Mouse (Mus musculus) mature B cell (primary cell): Measurements from ENCODE around the gene Txn2.

Experiments
- in situ Hi-C: fragments of 300-500 bp; cut with MboI; formaldehyde crosslinking; loops from 2 replicates; pipeline ENCODE4 v1.14.3; 2019

The Txn2 gene

DNA sequence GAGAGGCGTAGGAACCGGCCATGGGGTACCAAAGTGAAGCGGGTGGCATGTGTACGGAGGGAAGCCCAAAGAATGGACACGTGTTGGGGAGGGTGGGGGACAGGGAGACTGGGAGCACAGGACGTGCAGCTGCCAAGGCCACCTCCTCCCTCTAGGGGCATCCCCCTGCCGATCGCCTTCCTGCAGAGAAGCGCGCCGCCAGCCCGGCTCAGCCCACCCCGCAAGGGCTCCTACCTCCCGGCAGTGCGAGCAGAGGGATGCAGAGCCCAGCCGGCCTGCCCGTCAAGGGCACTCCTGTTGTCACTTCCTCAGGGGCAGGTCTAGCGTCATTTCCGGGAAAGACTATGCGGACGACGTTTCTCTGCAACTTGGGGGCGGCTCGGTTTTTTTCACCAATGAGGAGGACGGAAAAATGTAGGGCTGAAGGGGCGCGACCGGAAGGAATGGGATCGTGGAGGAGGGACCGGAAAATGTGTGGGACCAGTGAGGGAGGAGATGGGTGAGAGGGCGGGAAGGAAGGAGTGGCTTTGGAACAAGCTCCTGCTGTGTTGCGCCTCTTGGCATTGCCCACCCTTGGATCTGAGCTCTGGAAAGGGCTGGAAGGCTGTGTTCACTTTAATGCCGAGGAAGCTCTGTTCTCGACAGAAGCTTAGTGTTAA lies at the start of gene Txn2:
TSS of gene Txn2 (minus strand) at position 334 of the 659 bp plus-strand sequence.
- in situ Hi-C loops, result no loop called here

DNA sequence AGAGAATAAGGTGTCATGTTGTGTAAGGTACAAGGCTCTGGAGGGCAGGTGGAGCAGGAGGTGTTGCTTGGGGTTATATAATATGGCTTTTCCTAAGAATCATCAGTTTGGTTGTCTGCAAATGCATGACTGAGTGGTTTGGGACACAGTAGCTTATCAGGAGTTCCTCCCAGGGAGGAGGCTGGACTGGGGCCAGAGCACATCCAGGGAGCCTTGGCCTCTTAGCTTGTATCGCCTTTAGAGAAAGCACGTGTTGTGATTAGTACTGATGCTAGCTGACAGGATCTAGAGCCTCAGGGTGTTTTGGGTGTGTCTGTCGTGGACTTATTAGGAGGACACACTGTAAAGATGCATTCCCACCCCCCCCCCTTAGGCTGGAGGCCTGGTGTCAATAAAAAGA lies 48.9 kb upstream of the Txn2 start:
- in situ Hi-C loops, result no loop called here

DNA sequence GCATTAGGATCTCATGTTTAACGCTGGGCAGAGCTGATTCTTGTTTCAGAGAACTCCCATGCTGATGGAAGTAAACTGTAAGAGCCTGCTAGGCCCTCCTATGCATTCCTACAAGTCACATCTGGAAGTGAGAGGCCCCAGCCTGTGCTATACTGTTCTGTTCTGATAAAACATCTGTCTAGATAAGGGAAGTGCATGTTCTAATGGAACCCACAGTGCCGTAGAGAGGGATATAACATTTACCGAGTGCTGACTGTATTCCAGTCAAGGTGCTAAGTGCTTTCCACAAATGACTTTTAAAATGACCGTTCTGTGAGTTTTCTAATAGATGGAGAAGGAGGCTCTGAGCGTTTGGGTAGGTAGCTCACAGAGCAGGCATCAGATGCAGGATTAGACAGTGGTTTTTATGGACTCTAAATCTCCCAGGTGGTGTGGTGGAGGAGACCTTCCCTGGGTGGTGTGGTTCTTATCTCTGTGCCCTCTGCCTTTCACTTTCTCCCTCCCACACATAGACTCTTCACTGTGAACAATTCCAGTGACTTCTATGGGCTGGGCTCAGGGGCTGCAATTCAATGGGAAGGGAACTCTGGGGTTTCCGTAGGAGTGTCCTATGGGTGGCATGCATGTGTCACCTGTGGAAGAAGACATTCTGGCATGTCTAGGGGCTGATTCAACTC lies 45.5 kb upstream of the Txn2 start:
- in situ Hi-C loops, result no loop called here

- in situ Hi-C loops, result no loop called here
These were observed 41.9 kb upstream of the Txn2 start, which contains the start of gene Eif3d for GRCm38 (mm10) chr15:77970470-77971292. TSS of gene Eif3d (minus strand) at chr15:77970813.

- in situ Hi-C loops, result no loop called here
These were observed 41.2 kb upstream of the Txn2 start for GRCm38 (mm10) chr15:77969940-77970469.

DNA sequence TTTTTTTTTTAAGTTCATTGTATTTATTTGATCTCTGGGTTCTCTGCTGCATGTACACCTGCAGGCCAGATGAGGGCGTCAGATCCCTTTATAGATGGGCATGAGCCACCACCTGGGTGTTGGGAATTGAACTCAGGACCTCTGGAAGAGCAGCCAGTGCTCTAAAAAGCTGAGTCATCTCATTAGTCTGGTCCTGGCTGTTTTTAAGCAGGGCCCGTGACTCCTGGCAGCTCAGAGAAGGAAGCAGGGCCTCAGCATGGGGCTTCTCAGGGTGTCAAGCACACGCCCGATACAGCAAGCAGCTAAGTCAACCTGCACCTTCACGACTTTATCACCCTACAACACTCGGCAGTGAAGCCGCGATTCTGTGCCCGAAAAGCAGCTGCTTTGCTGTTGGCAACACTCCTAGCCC lies 36.3 kb upstream of the Txn2 start:
- in situ Hi-C loops, result no loop called here

DNA sequence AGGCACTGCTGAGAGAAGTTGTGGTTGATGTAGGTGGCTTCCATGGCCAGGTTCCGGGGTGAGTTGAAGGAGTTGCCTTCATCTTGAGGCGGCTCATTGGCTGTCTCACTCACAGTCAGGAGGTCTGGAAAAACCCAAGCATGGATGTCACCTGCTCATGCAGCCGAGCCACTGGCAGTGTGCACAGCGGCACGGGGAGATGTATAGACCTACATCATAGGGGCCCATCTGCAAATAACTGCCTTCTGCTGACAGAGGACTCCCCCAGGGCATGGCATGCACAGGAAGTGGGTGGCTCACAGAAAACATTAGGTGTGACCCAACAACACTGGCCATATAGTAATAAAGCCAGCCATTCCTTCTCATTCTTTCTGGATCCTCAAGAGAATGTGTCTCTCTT lies 33.6 kb upstream of the Txn2 start:
- in situ Hi-C loops, result no loop called here

- in situ Hi-C loops, result no loop called here
These were observed 31.9 kb upstream of the Txn2 start for GRCm38 (mm10) chr15:77960693-77961092.

DNA sequence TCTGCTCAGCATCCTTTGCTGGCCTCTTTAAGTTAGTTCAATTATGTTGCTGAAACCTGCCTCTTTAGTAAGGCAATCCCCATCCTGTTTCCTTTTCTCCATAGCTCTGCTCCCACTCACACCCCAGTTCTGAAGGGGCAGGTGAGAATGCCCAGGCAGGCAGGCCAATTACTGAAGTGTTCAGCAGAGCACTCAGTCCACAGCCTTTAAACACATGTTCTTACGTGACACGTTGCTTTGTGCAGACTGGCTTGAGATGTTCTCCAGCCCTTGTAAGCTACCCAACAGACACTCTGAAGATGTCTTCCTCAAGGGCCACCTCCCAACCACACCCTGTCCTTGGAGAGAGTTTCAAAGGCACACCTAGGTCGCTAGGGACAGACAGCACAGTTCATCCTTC lies 29.3 kb upstream of the Txn2 start:
- in situ Hi-C loops, result no loop called here

GRCm38 (mm10) chr15:77957625-77958024 lies 28.8 kb upstream of the Txn2 start:
- in situ Hi-C loops, result no loop called here

DNA sequence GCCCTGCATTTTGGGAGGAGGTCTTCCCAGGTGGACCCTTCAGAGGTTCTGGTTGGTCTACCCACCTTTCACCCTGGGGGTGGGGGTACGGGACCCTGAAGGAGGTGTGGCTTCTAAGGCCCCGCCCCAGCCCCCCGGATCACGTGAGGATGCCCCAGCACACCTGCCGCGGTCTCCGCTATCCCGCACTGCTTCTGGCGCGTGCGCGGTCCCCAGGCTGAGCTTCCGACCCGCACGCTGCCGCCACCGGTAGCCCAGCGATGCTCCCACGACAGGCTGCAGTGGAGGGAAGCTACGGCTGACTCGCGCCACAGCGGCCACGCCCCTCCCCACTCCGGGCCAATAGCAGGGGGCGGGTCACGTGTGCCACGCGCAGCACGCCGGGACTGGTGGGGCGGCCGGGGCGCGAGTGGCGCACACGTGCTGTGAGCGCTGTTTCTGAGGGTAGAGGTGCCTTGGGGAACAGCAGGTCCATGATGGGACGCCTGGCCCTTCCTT lies 27.6 kb upstream of the Txn2 start, which contains the start of gene Foxred2:
TSS of gene Foxred2 (minus strand) at position 319 of the 498 bp plus-strand sequence.
- in situ Hi-C loops, result no loop called here

DNA sequence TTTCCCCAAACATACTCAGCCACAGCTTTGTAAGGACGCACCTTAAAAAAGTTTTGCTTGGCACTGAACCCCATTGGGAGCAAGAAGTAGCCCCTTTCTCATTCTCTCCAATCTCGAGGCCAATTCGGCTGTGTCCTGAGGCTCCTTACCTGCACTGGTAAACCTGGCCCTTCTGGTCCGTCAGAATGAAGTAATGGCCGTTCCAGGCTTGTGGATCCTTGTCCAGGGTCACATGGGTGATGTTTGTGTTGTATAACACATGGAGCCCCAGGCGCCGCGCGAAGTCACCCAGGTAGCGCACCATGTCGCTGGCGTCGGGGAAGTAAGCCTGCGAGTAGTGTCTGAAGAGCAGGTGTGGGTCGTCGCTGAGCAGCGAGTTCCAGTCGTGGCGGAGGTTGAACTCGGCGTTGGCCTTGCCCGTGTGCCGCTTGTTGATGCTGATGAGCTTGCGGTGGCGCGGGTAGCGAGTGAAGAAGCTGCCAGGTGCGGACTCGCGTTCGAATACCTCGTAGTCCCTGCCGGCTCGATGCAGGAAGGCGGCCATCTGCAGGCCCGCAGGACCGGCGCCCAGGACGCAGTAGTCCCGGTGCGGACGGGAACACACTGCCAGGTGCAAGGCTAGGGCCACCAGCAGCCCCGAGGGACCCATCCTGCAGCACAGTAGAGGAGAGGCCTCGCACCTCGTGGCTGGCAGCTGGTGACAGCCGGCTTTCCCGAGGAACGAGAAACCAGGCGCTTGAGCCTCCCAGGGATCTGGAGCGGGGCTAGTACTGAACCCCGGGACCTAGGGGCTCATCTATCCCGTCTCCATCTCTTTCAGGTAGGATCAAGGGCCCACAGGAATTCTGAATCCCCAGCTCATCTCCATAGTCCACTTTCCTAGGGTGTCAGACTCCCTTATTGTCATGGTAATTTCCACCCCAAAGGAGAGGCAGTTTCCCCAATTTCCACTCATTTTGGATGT lies 26.9 kb upstream of the Txn2 start:
- in situ Hi-C loops, result no loop called here

GRCm38 (mm10) chr15:77954362-77954761 lies 25.6 kb upstream of the Txn2 start:
- in situ Hi-C loops, result no loop called here

GRCm38 (mm10) chr15:77952921-77953320 lies 24.1 kb upstream of the Txn2 start:
- in situ Hi-C loops, result no loop called here

DNA sequence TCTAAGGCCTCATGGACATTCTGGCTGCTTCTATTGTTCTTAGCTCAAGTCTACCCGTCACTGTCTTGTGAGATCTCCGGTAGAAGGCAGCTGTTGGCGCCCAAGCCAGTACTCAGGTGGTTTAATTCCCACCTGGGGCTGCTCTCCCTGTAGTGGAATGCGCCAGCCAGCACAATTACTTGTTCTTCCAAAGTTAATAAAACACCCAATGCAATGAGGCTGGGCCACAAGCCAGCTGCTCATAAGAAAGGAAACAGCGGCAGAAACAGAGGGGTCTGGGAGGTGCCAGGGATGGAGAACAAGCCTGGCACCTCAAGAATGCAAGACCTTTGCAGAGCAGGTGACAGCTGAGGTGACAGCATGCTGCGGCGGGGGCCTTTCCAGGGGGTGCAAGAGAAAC lies 20.3 kb upstream of the Txn2 start:
- in situ Hi-C loops, result no loop called here

GRCm38 (mm10) chr15:77945711-77946110 lies 16.9 kb upstream of the Txn2 start:
- in situ Hi-C loops, result no loop called here

- in situ Hi-C loops, result no loop called here
These were observed 12.8 kb upstream of the Txn2 start for GRCm38 (mm10) chr15:77941563-77941962.

GRCm38 (mm10) chr15:77938516-77938915 lies 9.7 kb upstream of the Txn2 start:
- in situ Hi-C loops, result no loop called here

- in situ Hi-C loops, result no loop called here
These were observed 7.0 kb upstream of the Txn2 start for GRCm38 (mm10) chr15:77935673-77936375.

DNA sequence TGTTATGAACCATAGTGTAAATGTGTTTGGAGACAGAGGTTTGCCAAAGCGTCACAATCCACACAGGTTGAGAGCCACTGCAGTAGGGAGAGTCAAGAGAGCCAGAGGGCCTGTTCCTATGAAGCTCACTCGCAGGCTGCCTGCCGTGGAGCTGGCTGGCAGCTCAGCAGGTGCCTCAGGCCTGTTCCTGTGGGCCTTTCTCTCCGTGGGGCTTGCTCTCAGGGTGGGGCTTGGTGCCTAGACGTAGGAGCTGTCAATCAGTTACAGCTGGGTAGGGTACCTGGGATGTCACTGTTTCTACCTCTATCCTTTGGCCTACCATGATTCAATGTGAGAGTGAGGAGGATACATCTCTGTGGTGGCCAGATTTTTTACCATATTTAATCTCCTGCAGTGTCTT lies 6.2 kb upstream of the Txn2 start:
- in situ Hi-C loops, result no loop called here
